Mouse (Mus musculus): ENCODE measurements around the gene Foxj3.

GRCm38 (mm10) chr4:119672685-119673084 lies 135.9 kb downstream of the Foxj3 start:
- TF ChIP-seq GATA1 (IDR thresholded peaks at IDR 0.05; ENCODE audit: borderline replicate concordance, low read length) (no peak), FLI1 (IDR thresholded peaks at IDR 0.05; ENCODE audit: low read length) (no peak)

All from megakaryocyte, embryonic 14.5 days (primary cell).